Mouse (Mus musculus) left cerebral cortex, postnatal 14 days (tissue): Measurements from ENCODE around the gene Gm15155. TPM values are rescaled to one million over a fixed set of nuclear protein-coding genes. Genes with fewer than 3 reads are reported as not detected.
"Not testable (repeated sequence)": the region's sequence is repeated elsewhere in the genome, so short reads cannot be mapped to it uniquely, and the experiment has no call there.

ENCODE experiments used
- DNase-seq, 2 experiments: peaks; one replicate each; pipeline ENCODE4 v3.0.0; 2021 to 2022; ENCODE audit warnings: low spot score in 2 of 2, mixed read lengths in 1 of 2
- intact Hi-C: fragments of 180-260 bp; cut with DNase I; formaldehyde crosslinking; loops from one replicate; pipeline ENCODE4 v1.15.1; 2025
- total RNA-seq, 2 experiments: library from RNA; stranded (reverse); gene quantifications; 2 replicates each; pipeline ENCODE4 v1.2.3; 2021

Gene Gm15155
- total RNA-seq, 2 experiments from 2014 or later: 0.79 TPM; not detected in 1

- intact Hi-C loops: no loop called here
- no peak for DNase-seq
These were observed 275.5 kb downstream of the Gm15155 start for GRCm38 (mm10) chrX:155900040-155900439.

DNA sequence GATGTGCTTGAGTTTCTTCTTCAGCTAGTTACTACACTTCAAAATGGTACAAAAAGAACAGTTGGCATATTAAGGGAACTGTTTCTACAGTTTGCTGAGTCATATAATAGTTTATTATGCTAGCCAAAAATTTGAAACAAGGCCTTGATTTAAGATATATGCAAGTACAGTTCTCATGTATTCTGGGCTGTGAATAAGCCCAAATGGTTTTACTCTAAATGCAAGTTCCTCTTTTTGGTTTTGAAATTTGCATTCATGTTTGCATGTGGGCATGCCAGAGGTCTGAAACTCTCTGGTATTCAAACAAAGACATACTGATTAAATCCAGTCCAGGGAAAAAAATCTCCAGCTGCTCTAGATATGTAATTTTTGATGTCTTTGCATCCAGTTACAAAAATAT, 277.2 kb downstream of the Gm15155 start:
- peak in 1 of 2 experiments; percentile 2 for DNase-seq
- intact Hi-C loops: no loop called here

GRCm38 (mm10) chrX:155903108-155903507, 278.6 kb downstream of the Gm15155 start:
- DNase-seq: no peak
- intact Hi-C loops: no loop called here

DNA sequence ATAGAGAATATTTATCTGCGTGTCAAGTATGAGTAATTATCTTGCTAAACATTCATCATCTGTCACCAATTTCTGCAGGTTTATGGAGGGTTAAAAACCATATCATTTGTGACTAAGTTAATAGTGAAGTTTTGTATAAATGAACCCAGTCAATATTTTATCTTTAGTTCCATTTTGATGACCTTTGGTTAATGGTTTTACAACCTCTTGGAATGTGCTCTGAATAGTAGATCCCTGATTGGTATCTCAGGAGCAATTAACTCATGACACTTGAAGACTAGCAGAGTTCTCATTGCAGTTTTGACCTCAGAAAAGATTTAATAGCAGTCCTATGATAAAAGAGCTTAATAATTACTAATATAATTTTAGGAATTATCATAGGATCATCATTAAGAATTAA, 385.2 kb downstream of the Gm15155 start:
- no peak for DNase-seq
- intact Hi-C loops: no loop called here

- intact Hi-C loops: no loop called here
- DNase-seq: no peak
These were observed 531.2 kb downstream of the Gm15155 start for GRCm38 (mm10) chrX:156155776-156156175.

DNA sequence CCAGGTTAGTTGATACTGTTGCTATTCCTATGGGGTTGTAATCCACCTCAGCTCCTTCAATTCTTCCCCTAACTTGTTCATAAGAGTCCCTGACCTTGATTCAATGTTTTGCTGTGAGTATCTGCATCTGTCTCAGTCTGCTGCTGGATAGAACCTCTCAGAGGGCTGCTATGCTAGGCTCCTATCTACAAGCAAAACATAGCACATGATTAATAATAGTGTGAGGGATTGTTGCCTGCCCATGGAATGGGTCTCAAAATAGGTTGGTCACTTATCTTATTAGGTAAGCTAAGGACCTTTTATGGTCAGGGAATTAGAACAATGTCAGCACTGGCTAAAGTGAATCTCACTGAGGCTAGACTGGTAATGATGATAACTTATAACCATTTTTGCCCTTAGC, 547.0 kb downstream of the Gm15155 start:
- no peak for DNase-seq
- intact Hi-C loops: no loop called here

- DNase-seq, intact Hi-C loops: not testable (repeated sequence)
These were observed 679.3 kb downstream of the Gm15155 start for GRCm38 (mm10) chrX:156303806-156304205.

Other genes starting within 250 kb of the Gm15155 start
- 10 to 100 TPM; 18.9 to 21.7 TPM for gene Ptchd1, start 927 bp upstream of the Gm15155 start, total RNA-seq